ENCODE assay signal across 24 mouse cellular contexts in the genomic region with DNA sequence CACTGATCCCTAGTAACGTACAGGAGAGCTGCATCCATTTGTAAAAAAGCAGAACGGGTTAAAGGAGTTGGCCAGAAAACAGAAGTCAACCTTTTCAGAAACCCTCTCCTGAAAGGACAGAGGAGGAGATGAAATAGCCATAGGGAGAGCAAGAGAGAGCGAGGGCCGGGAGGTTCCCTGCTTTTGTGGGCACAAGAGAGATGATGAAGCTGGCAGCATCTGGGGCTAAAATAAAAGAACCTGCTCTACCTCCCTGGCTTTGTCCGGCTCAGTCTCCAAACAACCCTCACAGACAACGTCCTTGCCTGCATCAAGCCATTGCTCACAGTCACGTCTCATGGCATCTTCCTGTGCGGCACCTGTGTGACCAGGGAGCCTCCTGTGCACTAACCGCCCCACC.
DNase-seq lines count a peak whose midpoint lies in the region; ATAC-seq lines count a peak whose summit lies in the region.
"Had no signal": no experiment of that assay in that cellular context is flagged by ENCODE, and none has a peak within 500 bp of the region (broad histone marks: within the 10 kb centered on the region; RNA-seq: fewer than 3 reads in every experiment).

No protein-coding gene starts in this region.

- no peaks in the 10 kb centered on the region for H3K27me3 ChIP-seq in midbrain, embryonic 11.5 days (ENCODE audit: control insufficient read depth, insufficient read depth, low read length)
- no peaks in the 10 kb centered on the region for H3K27me3 ChIP-seq in midbrain, embryonic 16.5 days (ENCODE audit: control insufficient read depth, insufficient read depth, low read depth, low read length)
- no peaks in the 10 kb centered on the region for H3K27me3 ChIP-seq in limb, embryonic 10.5 days (ENCODE audit: low read depth, poor library complexity, severe bottlenecking)
- H3K27me3 ChIP-seq: embryonic facial prominence, embryonic 13.5 days; embryonic facial prominence, embryonic 15.5 days; forebrain, embryonic 12.5 days; Patski had no signal

- no peak for ATAC-seq in midbrain, embryonic 11.5 days (ENCODE audit: low FRiP score)
- no peak for ATAC-seq in midbrain, embryonic 16.5 days
- ATAC-seq: activated CD4-positive, CD25-positive, alpha-beta regulatory T cell, adult 4 months; forebrain, embryonic 14.5 days; forebrain, embryonic 16.5 days; Patski had no signal

- intact Hi-C loops in left cerebral cortex, postnatal 14 days (cut with DNase I): no loop called here

- H3K9ac ChIP-seq in midbrain, embryonic 11.5 days (ENCODE audit: low read length): no peak overlapping the region
- no peak overlapping the region for H3K9ac ChIP-seq in midbrain, embryonic 16.5 days (ENCODE audit: low read depth, low read length)
- H3K9ac ChIP-seq: embryonic facial prominence, embryonic 13.5 days; embryonic facial prominence, embryonic 15.5 days; forebrain, embryonic 12.5 days had no signal

- H3K4me2 ChIP-seq in midbrain, embryonic 11.5 days: no peak overlapping the region
- no peak overlapping the region for H3K4me2 ChIP-seq in midbrain, embryonic 16.5 days (ENCODE audit: low read length)
- H3K4me2 ChIP-seq: embryonic facial prominence, embryonic 13.5 days; embryonic facial prominence, embryonic 15.5 days; forebrain, embryonic 12.5 days had no signal

- DNase-seq in midbrain, embryonic 11.5 days (ENCODE audit: low spot score, missing footprints): peak; percentile 69
- peak; percentile 11 for DNase-seq in thymus, postnatal 4 days
- no peak for DNase-seq in thymus, adult 18-20 months
- no peak for DNase-seq in limb, embryonic 10.5 days (ENCODE audit: low spot score)
- no peak for DNase-seq in left cerebral cortex, postnatal 14 days (ENCODE audit: low spot score in 2 of 2)
- DNase-seq: adrenal gland, adult 8-10 months; adrenal gland, postnatal 14 days; cerebellum, adult 11 months; cerebellum, adult 18-20 months; cerebellum, adult 8-10 months; cerebellum, adult 9-11 months; cerebellum, postnatal 14 days; cerebellum, postnatal 36 days; embryo, embryonic 11 days had no signal

- H3K36me3 ChIP-seq in midbrain, embryonic 11.5 days (ENCODE audit: control insufficient read depth, insufficient read depth, low read length): no peaks in the 10 kb centered on the region
- H3K36me3 ChIP-seq in midbrain, embryonic 16.5 days (ENCODE audit: control insufficient read depth, insufficient read depth, low read length): no peaks in the 10 kb centered on the region
- H3K36me3 ChIP-seq in limb, embryonic 10.5 days: no peaks in the 10 kb centered on the region
- H3K36me3 ChIP-seq: embryonic facial prominence, embryonic 13.5 days; embryonic facial prominence, embryonic 15.5 days; forebrain, embryonic 10.5 days; forebrain, embryonic 12.5 days had no signal

- H3K4me1 ChIP-seq in midbrain, embryonic 11.5 days (ENCODE audit: control insufficient read depth, insufficient read depth, low read length): no peaks in the 10 kb centered on the region
- no peaks in the 10 kb centered on the region for H3K4me1 ChIP-seq in midbrain, embryonic 16.5 days (ENCODE audit: control insufficient read depth, insufficient read depth, low read length)
- H3K4me1 ChIP-seq in limb, embryonic 10.5 days: 0 out of 2 replicates have a peak, but pooled peaks cover 3% of the 10 kb centered on the region
- H3K4me1 ChIP-seq: embryonic facial prominence, embryonic 13.5 days; embryonic facial prominence, embryonic 15.5 days had no signal

- H3K9me3 ChIP-seq in midbrain, embryonic 11.5 days (ENCODE audit: control insufficient read depth, low read length): no peaks in the 10 kb centered on the region
- no peaks in the 10 kb centered on the region for H3K9me3 ChIP-seq in midbrain, embryonic 16.5 days (replicated peaks; ENCODE audit: control insufficient read depth, low read length, poor library complexity, severe bottlenecking)
- no peaks in the 10 kb centered on the region for H3K9me3 ChIP-seq in limb, embryonic 10.5 days (replicated peaks)
- H3K9me3 ChIP-seq: embryonic facial prominence, embryonic 13.5 days; embryonic facial prominence, embryonic 15.5 days; forebrain, embryonic 10.5 days; forebrain, embryonic 12.5 days had no signal

- whole genome bisulfite sequencing in midbrain, embryonic 11.5 days: 90% methylated on average over 9 of the region's 9 CpGs
- WGBS in midbrain, embryonic 16.5 days: 90% methylated on average over 9 of the region's 9 CpGs
- WGBS in limb, embryonic 10.5 days: 92% methylated on average over 9 of the region's 9 CpGs

- no peak overlapping the region for H3K27ac ChIP-seq in midbrain, embryonic 11.5 days (ENCODE audit: low read depth, low read length)
- no peak overlapping the region for H3K27ac ChIP-seq in midbrain, embryonic 16.5 days (ENCODE audit: low read length)
- H3K27ac ChIP-seq in limb, embryonic 10.5 days: 0 out of 2 replicates have a peak overlapping the region, but pooled peaks have one; percentile 21
- H3K27ac ChIP-seq: embryonic facial prominence, embryonic 13.5 days; embryonic facial prominence, embryonic 15.5 days; forebrain, embryonic 10.5 days; forebrain, embryonic 12.5 days had no signal

- H3K4me3 ChIP-seq in midbrain, embryonic 11.5 days (ENCODE audit: low read depth, low read length): no peak overlapping the region
- no peak overlapping the region for H3K4me3 ChIP-seq in midbrain, embryonic 16.5 days (ENCODE audit: low read depth, low read length)
- H3K4me3 ChIP-seq in limb, embryonic 10.5 days: no peak overlapping the region
- H3K4me3 ChIP-seq: embryonic facial prominence, embryonic 13.5 days; embryonic facial prominence, embryonic 15.5 days; erythroblast, embryonic 14.5 days; forebrain, embryonic 10.5 days; forebrain, embryonic 12.5 days had no signal

Comparison
In these comparisons a context has a peak if more than half of its experiments do, and no peak if none do; other contexts are left out.
1. DNase-seq: peak in midbrain, embryonic 11.5 days (single experiment) and thymus, postnatal 4 days (single experiment); none in thymus, adult 18-20 months (0 of 2), limb, embryonic 10.5 days (single experiment) and left cerebral cortex, postnatal 14 days (0 of 2).